Mouse (Mus musculus) heart, embryonic 14.5 days (tissue): ENCODE data around the gene Oaz3. TPM values are rescaled to one million over a fixed set of nuclear protein-coding genes. Genes with fewer than 3 reads are reported as not detected.

Experiments
- ATAC-seq: fragments of 200-750 bp; cut with Nextera tagmentation; 2 replicates; pipeline ENCODE4 v1.8.0; 2017; ENCODE audit warnings: low read depth, moderate TSS enrichment; ENCODE audit not compliant: insufficient number of reproducible peaks, insufficient read depth, low FRiP score
- H3K27ac ChIP-seq, 2 experiments: fragments of 200-500 bp in 1 of 2; fragments of 300-500 bp in 1 of 2; sonication (generic) in 1 of 2; replicated peaks in 1 of 2; 2 replicates each; pipeline ENCODE4 v1.5.1; 2012 to 2014; ENCODE audit warnings: low read depth in 2 of 2, low read length in 2 of 2, control low read depth in 1 of 2, mild to moderate bottlenecking in 1 of 2, mixed read lengths in 1 of 2; ENCODE audit not compliant: control insufficient read depth in 1 of 2, insufficient read depth in 1 of 2
- H3K27me3 ChIP-seq: fragments of 300-500 bp; sonication (generic); 2 replicates; pipeline ENCODE4 v1.6.1; 2014; ENCODE audit warnings: mild to moderate bottlenecking, low read length, control low read depth; ENCODE audit not compliant: control insufficient read depth, insufficient read depth
- H3K36me3 ChIP-seq: fragments of 300-500 bp; sonication (generic); 2 replicates; pipeline ENCODE4 v1.6.1; 2014; ENCODE audit warnings: mild to moderate bottlenecking, control low read depth, low read length, mixed read lengths; ENCODE audit not compliant: control insufficient read depth, insufficient read depth
- H3K4me1 ChIP-seq, 2 experiments: fragments of 200-500 bp in 1 of 2; fragments of 300-500 bp in 1 of 2; sonication (generic) in 1 of 2; 2 replicates each; pipeline ENCODE4 v1.6.1; 2012 to 2014; ENCODE audit warnings: low read length in 2 of 2, control low read depth in 1 of 2, mixed read lengths in 1 of 2; ENCODE audit not compliant: control insufficient read depth in 2 of 2, insufficient read depth in 2 of 2
- H3K4me2 ChIP-seq: fragments of 300-500 bp; sonication (generic); 2 replicates; pipeline ENCODE4 v1.6.1; 2014; ENCODE audit warnings: mild to moderate bottlenecking, low read length
- H3K4me3 ChIP-seq, 2 experiments: fragments of 200-500 bp in 1 of 2; fragments of 300-500 bp in 1 of 2; sonication (generic) in 1 of 2; 2 replicates each; pipeline ENCODE4 v1.5.1; 2012 to 2014; ENCODE audit warnings: low read length in 2 of 2, mild to moderate bottlenecking in 2 of 2, control low read depth in 1 of 2, low read depth in 1 of 2, moderate library complexity in 1 of 2; ENCODE audit not compliant: control insufficient read depth in 1 of 2, insufficient read depth in 1 of 2
- H3K9ac ChIP-seq: fragments of 300-500 bp; sonication (generic); 2 replicates; pipeline ENCODE4 v1.6.1; 2014; ENCODE audit warnings: mild to moderate bottlenecking, low read length
- H3K9me3 ChIP-seq: fragments of 300-500 bp; sonication (generic); 2 replicates; pipeline ENCODE4 v1.6.1; 2016; ENCODE audit warnings: low read length, control low read depth; ENCODE audit not compliant: control insufficient read depth
- WGBS: fragments of 180-500 bp; shearing (Covaris S2); extraction: QIAGEN DNeasy Blood & Tissue Kit; methylation state at CpG from one replicate; pipeline ENCODE4 v1.1.7; 2014; 5-methylcytosine and 5-hydroxymethylcytosine counted together
- polyA plus RNA-seq: library from polyadenylated mRNA; unstranded; fragments of >200 nt; fragmentation: Nextera tagmentation; extraction: Ambion mirVana; gene quantifications from 2 replicates; pipeline ENCODE4 v1.2.1, GENCODE M21; 2014

The Oaz3 gene
- polyA plus RNA-seq = 0.27 and 0.53 TPM in 2 replicates

DNA sequence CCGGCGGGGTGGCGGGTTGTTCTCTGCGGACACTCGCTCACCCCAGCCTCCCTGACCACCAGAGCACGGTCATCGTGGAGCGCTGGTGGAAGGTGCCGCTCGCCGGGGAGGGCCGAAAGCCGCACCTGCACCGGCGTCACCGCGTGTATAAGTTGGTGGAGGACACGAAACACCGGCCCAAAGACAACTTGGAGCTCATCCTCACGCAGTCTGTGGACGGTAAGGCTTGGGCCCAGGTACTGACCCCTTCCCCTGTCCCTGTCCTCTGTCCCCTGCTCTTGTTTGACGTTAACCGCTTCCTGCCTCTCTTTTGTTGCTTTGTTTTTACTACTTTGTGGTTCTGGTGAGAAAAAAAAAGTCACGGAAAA, at the start of gene Oaz3:
TSS of gene Oaz3 (minus strand) at position 319 of the 368 bp plus-strand sequence.
- H3K4me1 ChIP-seq = peaks cover 0 to 4% of the 10 kb centered on the region in 2 experiments; a peak in 1 of 4 replicates
- no peak; the same call in 1 of the 2 replicates for ATAC-seq

GRCm38 (mm10) chr3:94487581-94487980, 43.9 kb upstream of the Oaz3 start:
- Histone ChIP-seq H3K36me3 (0 out of 2 replicates have a peak, but pooled peaks cover 9% of the 10 kb centered on the region), H3K4me2 (no peak overlapping the region), H3K27me3 (no peaks in the 10 kb centered on the region), H3K4me3 (no peak overlapping the region), H3K27ac (no peak overlapping the region), H3K9me3 (no peaks in the 10 kb centered on the region), H3K9ac (no peak overlapping the region), H3K4me1 (peaks cover 3 to 8% of the 10 kb centered on the region in 2 experiments)
- WGBS = 49% methylated on average over 6 of the region's 6 CpGs
- ATAC-seq = no peak

More for the DNA sequence above, at the start of gene Oaz3:
- H3K9me3 ChIP-seq = no peaks in the 10 kb centered on the region
- H3K27me3 ChIP-seq = peaks cover 11% of the 10 kb centered on the region
- H3K27ac ChIP-seq = peak within 1 kb of the TSS; percentile 76 to 77
- peak within 1 kb of the TSS; percentile 94 to 95 for H3K4me3 ChIP-seq
- peak within 1 kb of the TSS; percentile 73 for H3K4me2 ChIP-seq
- peaks cover 41% of the 10 kb centered on the region for H3K36me3 ChIP-seq
- peak within 1 kb of the TSS; percentile 96 for H3K9ac ChIP-seq
- under 1% methylated on average over 24 of the region's 24 CpGs for WGBS

- Histone ChIP-seq H3K9me3 (no peaks in the 10 kb centered on the region), H3K4me3 (no peak overlapping the region), H3K27me3 (peaks cover under 1% of the 10 kb centered on the region; the same call in 1 of the 2 replicates), H3K4me1 (peaks cover 9 to 12% of the 10 kb centered on the region in 2 experiments), H3K27ac (no peak overlapping the region), H3K36me3 (0 out of 2 replicates have a peak, but pooled peaks cover 4% of the 10 kb centered on the region), H3K9ac (no peak overlapping the region), H3K4me2 (no peak overlapping the region)
- 77% methylated on average over 7 of the region's 7 CpGs for WGBS
- ATAC-seq = no peak
These were observed 42.2 kb upstream of the Oaz3 start for GRCm38 (mm10) chr3:94485922-94486321.

GRCm38 (mm10) chr3:94483790-94484439, 40.2 kb upstream of the Oaz3 start:
- WGBS = 26% methylated on average over 20 of the region's 20 CpGs
- Histone ChIP-seq H3K9me3 (no peaks in the 10 kb centered on the region), H3K27me3 (peaks cover 20% of the 10 kb centered on the region), H3K4me2 (no peak overlapping the region), H3K36me3 (no peaks in the 10 kb centered on the region), H3K4me1 (peaks cover 9 to 13% of the 10 kb centered on the region in 2 experiments), H3K27ac (no peak overlapping the region), H3K4me3 (no peak overlapping the region), H3K9ac (no peak overlapping the region)
- ATAC-seq = 0 out of 2 replicates have a peak, but pooled peaks have one; percentile 13

- peaks cover 12 to 13% of the 10 kb centered on the region in 2 experiments for H3K4me1 ChIP-seq
- no peak for ATAC-seq
- 68% methylated on average over 17 of the region's 17 CpGs for WGBS
- H3K4me2 ChIP-seq = no peak overlapping the region
- H3K27me3 ChIP-seq = peaks cover 27% of the 10 kb centered on the region
- H3K27ac ChIP-seq = no peak overlapping the region
- no peak overlapping the region for H3K9ac ChIP-seq
- no peaks in the 10 kb centered on the region for H3K9me3 ChIP-seq
- H3K4me3 ChIP-seq = no peak overlapping the region
- no peaks in the 10 kb centered on the region for H3K36me3 ChIP-seq
These were observed 39.2 kb upstream of the Oaz3 start for GRCm38 (mm10) chr3:94482764-94483385.

DNA sequence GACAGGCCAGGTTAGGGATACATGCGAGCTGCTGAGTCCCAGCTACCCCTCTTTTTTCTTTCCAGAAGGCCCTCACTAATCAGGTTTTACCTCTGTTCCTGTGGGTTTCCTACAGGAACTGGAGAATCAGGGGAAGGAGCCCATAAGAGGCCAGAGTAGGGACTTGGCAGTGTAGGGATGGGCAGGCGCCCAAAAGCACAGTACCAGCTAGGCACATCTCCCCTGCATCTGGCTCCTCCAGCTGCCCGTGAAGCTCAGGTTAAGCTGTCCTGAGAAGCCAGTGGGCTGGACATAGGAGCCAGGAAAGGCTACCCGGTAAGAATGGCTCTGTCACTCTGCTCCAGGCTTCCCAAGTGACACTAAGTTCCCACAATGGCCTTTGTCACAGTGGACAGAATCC, 37.7 kb upstream of the Oaz3 start:
- Histone ChIP-seq H3K4me3 (no peak overlapping the region), H3K9me3 (no peaks in the 10 kb centered on the region), H3K27me3 (peaks cover 27% of the 10 kb centered on the region), H3K36me3 (no peaks in the 10 kb centered on the region), H3K9ac (no peak overlapping the region), H3K27ac (no peak overlapping the region), H3K4me1 (peaks cover 6 to 12% of the 10 kb centered on the region in 2 experiments), H3K4me2 (no peak overlapping the region)
- ATAC-seq = no peak
- 53% methylated on average over 4 of the region's 4 CpGs for WGBS

- H3K4me3 ChIP-seq = peak within 1 kb of the TSS in 1 of 2 experiments; percentile 3; a peak in 1 of 4 replicates
- H3K27ac ChIP-seq = no peak within 1 kb of the TSS
- no peak for ATAC-seq
- no peak within 1 kb of the TSS for H3K9ac ChIP-seq
- H3K27me3 ChIP-seq = peaks cover 27% of the 10 kb centered on the region
- H3K36me3 ChIP-seq = no peaks in the 10 kb centered on the region
- H3K4me2 ChIP-seq = peak within 1 kb of the TSS; percentile 55
- no peaks in the 10 kb centered on the region for H3K9me3 ChIP-seq
- H3K4me1 ChIP-seq = peaks cover 6 to 12% of the 10 kb centered on the region in 2 experiments
- 11% methylated on average over 15 of the region's 16 CpGs for WGBS
These were observed 36.7 kb upstream of the Oaz3 start, which contains the start of gene Riiad1 for GRCm38 (mm10) chr3:94480291-94480884. Gene Riiad1, minus strand, starts transcription at chr3:94480341.
